ENCODE assay signal across 21 mouse cellular contexts in genomic region chr11:52252692-52253091, GRCm38 (mm10). TPM values are rescaled to one million over a fixed set of nuclear protein-coding genes. Genes with fewer than 3 reads are reported as not detected.
A peak's percentile ranks its signal among the peaks of the same experiment; 100 is the strongest.
DNase-seq lines count a peak whose midpoint lies in the region; ATAC-seq and TF ChIP-seq lines count a peak whose summit lies in the region.
"Had no signal": no experiment of that assay in that cellular context is flagged by ENCODE, and none has a peak within 500 bp of the region (broad histone marks: within the 10 kb centered on the region; RNA-seq: fewer than 3 reads in every experiment).

No protein-coding gene starts in this region.

- WGBS in liver, adult 2 months: 66% methylated on average over 1 of the region's 1 CpGs
- WGBS in liver, postnatal 0 days (ENCODE audit: insufficient replicate concordance): 58% methylated on average over 1 of the region's 1 CpGs
- 44% methylated on average over 1 of the region's 1 CpGs for WGBS in bone marrow, adult 2 months
- WGBS in intestine, postnatal 0 days: 55% methylated on average over 1 of the region's 1 CpGs

- peaks cover 6% of the 10 kb centered on the region; the same call in 1 of the 2 replicates for H3K4me1 ChIP-seq in liver, adult 2 months (ENCODE audit: control insufficient read depth, insufficient read depth, low read length)
- H3K4me1 ChIP-seq in liver, postnatal 0 days (ENCODE audit: insufficient read depth): peaks cover 4% of the 10 kb centered on the region; the same call in 1 of the 2 replicates
- H3K4me1 ChIP-seq in bone marrow, adult 2 months (ENCODE audit: control insufficient read depth, insufficient read depth, low read length): peaks cover 4% of the 10 kb centered on the region; the same call in 1 of the 2 replicates
- no peaks in the 10 kb centered on the region for H3K4me1 ChIP-seq in intestine, postnatal 0 days (replicated peaks; ENCODE audit: control insufficient read depth, insufficient read depth, low read length)

- no peak for DNase-seq in liver, adult 2 months (ENCODE audit: extremely low read depth, low read depth, low spot score)
- DNase-seq in liver, postnatal 0 days: no peak
- peak; percentile 37 for DNase-seq in testis, postnatal 10 days (ENCODE audit: low spot score)
- no peak for DNase-seq in spleen, adult 18-20 months
- no peak for DNase-seq in adipocyte (ENCODE audit: low spot score)
- DNase-seq: adrenal gland, postnatal 36 days; cerebellum, postnatal 36 days; liver, embryonic 13.5 days had no signal

- TF ChIP-seq POLR2A in liver, adult 2 months (IDR thresholded peaks at IDR 0.05; ENCODE audit: extremely low read depth, insufficient read depth, low read length): no peak
- no peak for TF ChIP-seq POLR2A in bone marrow, adult 2 months (IDR thresholded peaks at IDR 0.05; ENCODE audit: borderline replicate concordance, control insufficient read depth, low read depth, low read length)

- peaks cover 12% of the 10 kb centered on the region for H3K36me3 ChIP-seq in liver, adult 2 months (ENCODE audit: control insufficient read depth, insufficient read depth, low read length)
- peaks cover 6% of the 10 kb centered on the region; the same call in 1 of the 2 replicates for H3K36me3 ChIP-seq in liver, postnatal 0 days (replicated peaks; ENCODE audit: insufficient read depth, low read length)
- H3K36me3 ChIP-seq in intestine, postnatal 0 days (ENCODE audit: control insufficient read depth, insufficient read depth): peaks cover 6% of the 10 kb centered on the region

- H3K4me2 ChIP-seq in liver, postnatal 0 days (ENCODE audit: low read depth, low read length): no peak overlapping the region
- no peak overlapping the region for H3K4me2 ChIP-seq in intestine, postnatal 0 days (replicated peaks; ENCODE audit: low read depth)
- H3K4me2 ChIP-seq: heart, embryonic 15.5 days; hindbrain, embryonic 14.5 days; liver, embryonic 13.5 days had no signal

- H3K9me3 ChIP-seq in liver, postnatal 0 days (ENCODE audit: low read length): no peaks in the 10 kb centered on the region
- no peaks in the 10 kb centered on the region for H3K9me3 ChIP-seq in intestine, postnatal 0 days (ENCODE audit: control insufficient read depth)
- H3K9me3 ChIP-seq: heart, embryonic 15.5 days; liver, embryonic 13.5 days had no signal

- H3K9ac ChIP-seq in liver, adult 2 months (ENCODE audit: low read depth, low read length): no peak overlapping the region
- no peak overlapping the region for H3K9ac ChIP-seq in liver, postnatal 0 days (replicated peaks)
- no peak overlapping the region for H3K9ac ChIP-seq in intestine, postnatal 0 days (ENCODE audit: low read depth, low read length)
- H3K9ac ChIP-seq: heart, embryonic 15.5 days; hindbrain, embryonic 14.5 days; liver, embryonic 13.5 days had no signal

- ATAC-seq in liver, postnatal 0 days: no peak
- ATAC-seq in intestine, postnatal 0 days: no peak
- ATAC-seq: CD4-positive, CD25-positive, alpha-beta regulatory T cell, adult 4 months; forebrain, embryonic 16.5 days had no signal

- no peak overlapping the region for H3K4me3 ChIP-seq in liver, adult 2 months (ENCODE audit: insufficient read depth, low read depth, low read length)
- no peak overlapping the region for H3K4me3 ChIP-seq in liver, postnatal 0 days (ENCODE audit: low read depth, low read length)
- H3K4me3 ChIP-seq in bone marrow, adult 2 months (replicated peaks; ENCODE audit: control insufficient read depth, low read depth, low read length): no peak overlapping the region
- H3K4me3 ChIP-seq in intestine, postnatal 0 days (ENCODE audit: low read depth, low read length): no peak overlapping the region
- H3K4me3 ChIP-seq: heart, embryonic 15.5 days; liver, embryonic 13.5 days had no signal

- 0 out of 2 replicates have a peak overlapping the region, but pooled peaks have one; percentile 34 for H3K27ac ChIP-seq in liver, adult 2 months (replicated peaks; ENCODE audit: insufficient read depth, low read depth, low read length)
- no peak overlapping the region for H3K27ac ChIP-seq in liver, postnatal 0 days (ENCODE audit: low read depth)
- H3K27ac ChIP-seq in bone marrow, adult 2 months (ENCODE audit: control insufficient read depth, insufficient read depth, low read depth, low read length, poor library complexity): 0 out of 2 replicates have a peak overlapping the region, but pooled peaks have one; percentile 14
- peak overlapping the region; percentile 50; the same call in 1 of the 2 replicates for H3K27ac ChIP-seq in intestine, postnatal 0 days (ENCODE audit: low read depth, low read length)
- H3K27ac ChIP-seq: heart, embryonic 15.5 days; hindbrain, embryonic 14.5 days; liver, embryonic 13.5 days had no signal

- H3K79me2 ChIP-seq in liver, adult 2 months (ENCODE audit: control insufficient read depth, insufficient read depth, low read length): no peaks in the 10 kb centered on the region

- TF ChIP-seq EP300 in liver, postnatal 0 days (IDR thresholded peaks at IDR 0.05; ENCODE audit: low read depth): no peak

- no peak for TF ChIP-seq CTCF in liver, adult 2 months (IDR thresholded peaks at IDR 0.05; ENCODE audit: low read depth, low read length)
- no peak for TF ChIP-seq CTCF in liver, postnatal 0 days (IDR thresholded peaks at IDR 0.05; ENCODE audit: low read depth)
- TF ChIP-seq CTCF in bone marrow, adult 2 months (IDR thresholded peaks at IDR 0.05; ENCODE audit: control insufficient read depth, insufficient read depth, low read length): no peak
- TF ChIP-seq CTCF in intestine, postnatal 0 days (IDR thresholded peaks at IDR 0.05; ENCODE audit: low read depth): no peak

- no peaks in the 10 kb centered on the region for H3K27me3 ChIP-seq in liver, adult 2 months (ENCODE audit: control insufficient read depth, insufficient read depth, low read length)
- no peaks in the 10 kb centered on the region for H3K27me3 ChIP-seq in liver, postnatal 0 days (ENCODE audit: insufficient read depth, low read length)
- no peaks in the 10 kb centered on the region for H3K27me3 ChIP-seq in intestine, postnatal 0 days (replicated peaks; ENCODE audit: control insufficient read depth, insufficient read depth, low read length)
- H3K27me3 ChIP-seq: heart, embryonic 15.5 days; liver, embryonic 13.5 days had no signal

RNA-seq across cellular contexts. Expression of gene Skp1a, which starts 20.9 kb away (rescaled TPM):
- total RNA-seq in liver, adult 2 months (2014; rRNA removed): 257 and 318 TPM in 2 replicates
- 26.0 and 37.2 TPM in 2 replicates for polyA plus RNA-seq in liver, adult 2 months (2012; rRNA removed)
- 289 and 296 TPM in 2 replicates for polyA plus RNA-seq in liver, postnatal 0 days (2015; fragmentation: Nextera tagmentation; extraction: Ambion mirVana)
- polyA plus RNA-seq in bone marrow, adult 2 months (2011; ENCODE audit: insufficient read depth, insufficient read length, low replicate concordance, missing spikeins): 102 and 171 TPM in 2 replicates
- polyA plus RNA-seq in intestine, postnatal 0 days (2015; fragmentation: Nextera tagmentation; extraction: Ambion mirVana): 605 and 624 TPM in 2 replicates

RNA-seq across cellular contexts. Expression of gene Tcf7, which starts 30.1 kb away (rescaled TPM):
- total RNA-seq in liver, adult 2 months (2014; rRNA removed): 1.1 and 1.2 TPM in 2 replicates
- polyA plus RNA-seq in liver, adult 2 months (2012; rRNA removed): 5.7 and 7.5 TPM in 2 replicates
- 1.4 and 1.5 TPM in 2 replicates for polyA plus RNA-seq in liver, postnatal 0 days (2015; fragmentation: Nextera tagmentation; extraction: Ambion mirVana)
- 2.6 TPM in 2 replicates for polyA plus RNA-seq in bone marrow, adult 2 months (2011; ENCODE audit: insufficient read depth, insufficient read length, low replicate concordance, missing spikeins)
- 3.3 TPM in 2 replicates for polyA plus RNA-seq in intestine, postnatal 0 days (2015; fragmentation: Nextera tagmentation; extraction: Ambion mirVana)

RNA-seq across cellular contexts. Expression of gene Olfr1371, which starts 38.9 kb away (rescaled TPM):
- total RNA-seq in liver, adult 2 months (2014; rRNA removed): 0.18 TPM in 1 of 2 replicates, not detected in the other
- polyA plus RNA-seq in liver, adult 2 months (2012; rRNA removed): not detected in 2 replicates
- not detected in 2 replicates for polyA plus RNA-seq in liver, postnatal 0 days (2015; fragmentation: Nextera tagmentation; extraction: Ambion mirVana)
- polyA plus RNA-seq in bone marrow, adult 2 months (2011; ENCODE audit: insufficient read depth, insufficient read length, low replicate concordance, missing spikeins): not detected in 2 replicates
- polyA plus RNA-seq in intestine, postnatal 0 days (2015; fragmentation: Nextera tagmentation; extraction: Ambion mirVana): not detected in 2 replicates
- total RNA-seq: adrenal gland, postnatal 36 days; gastrocnemius, postnatal 36 days; layer of hippocampus, adult 8-10 months; left cerebral cortex, postnatal 25 days; midbrain, postnatal 0 days had no signal
- polyA plus RNA-seq: CD4-positive, CD25-positive, alpha-beta regulatory T cell, adult 4 months; forebrain, embryonic 16.5 days; heart, embryonic 15.5 days; hindbrain, embryonic 14.5 days; kidney, embryonic 14.5 days; liver, embryonic 13.5 days; midbrain, postnatal 0 days; neural tube, embryonic 14.5 days; urinary bladder, adult 2 months had no signal
